Mouse (Mus musculus) lung, adult 2 months (tissue): ENCODE data around the gene Ccser1.

ENCODE experiments used
- CTCF ChIP-seq: fragments of 200-500 bp; IDR thresholded peaks from 2 replicates; pipeline ENCODE4 v1.5.1; 2011; ENCODE audit warnings: mild to moderate bottlenecking, low read length, control low read depth; ENCODE audit not compliant: insufficient read depth
- POLR2A ChIP-seq: fragments of 200-500 bp; IDR thresholded peaks from 2 replicates; pipeline ENCODE4 v1.6.1; 2011; ENCODE audit warnings: low read depth, mild to moderate bottlenecking, control low read depth, low read length, borderline replicate concordance; ENCODE audit errors: extremely low read depth

- TF ChIP-seq CTCF (no peak), POLR2A (no peak)
Observed at GRCm38 (mm10) chr6:61210061-61210737, 30.1 kb downstream of the Ccser1 start.
